Mouse (Mus musculus) ES-E14 (cell line): ENCODE results near the gene Tbx4.

Experiments used
- CHD2 ChIP-seq: IDR thresholded peaks from 2 replicates; pipeline ENCODE4 v1.6.1; 2014; ENCODE audit warnings: mild to moderate bottlenecking, low read depth, low read length, inconsistent platforms
- HCFC1 ChIP-seq: IDR thresholded peaks from 2 replicates; pipeline ENCODE4 v1.6.1; 2012; ENCODE audit warnings: low read length, inconsistent platforms, borderline replicate concordance; ENCODE audit not compliant: insufficient read depth
- MAFK ChIP-seq: IDR thresholded peaks from 2 replicates; pipeline ENCODE4 v1.6.1; 2014; ENCODE audit warnings: mild to moderate bottlenecking, low read depth, low read length, inconsistent platforms; ENCODE audit not compliant: insufficient read depth
- ZC3H11A ChIP-seq: IDR thresholded peaks from 2 replicates; pipeline ENCODE4 v1.6.1; 2012; ENCODE audit warnings: low read depth, mild to moderate bottlenecking, inconsistent platforms, low read length, borderline replicate concordance

DNA sequence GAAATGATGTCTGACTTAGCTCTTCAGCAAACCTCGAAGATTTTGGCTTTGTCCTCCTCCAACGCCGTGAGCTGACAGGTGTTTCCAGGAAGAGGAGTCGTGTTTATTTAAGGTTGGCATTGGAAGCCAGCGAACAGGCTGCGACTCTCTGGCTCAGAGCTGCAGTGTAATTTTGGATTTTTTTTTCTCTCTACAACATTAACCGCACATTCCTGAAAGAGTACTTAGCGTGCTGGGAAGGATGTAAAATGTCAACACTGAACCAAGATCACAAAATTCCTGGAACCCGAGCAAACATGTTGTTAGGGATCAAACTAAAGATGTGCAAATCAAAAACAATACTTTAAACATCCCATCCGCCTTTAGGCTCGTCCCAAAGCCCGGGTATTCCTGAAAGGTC, 69.4 kb downstream of the Tbx4 start:
- TF ChIP-seq ZC3H11A (no peak), MAFK (no peak), CHD2 (no peak), HCFC1 (no peak)
